In genomic region chr9:65519807-65520504, GRCm38 (mm10) we compare ENCODE assay signal across 9 mouse cellular contexts. TPM values are rescaled to one million over a fixed set of nuclear protein-coding genes. Genes with fewer than 3 reads are reported as not detected.
DNase-seq lines count a peak whose midpoint lies in the region; ATAC-seq lines count a peak whose summit lies in the region.
"Had no signal": no experiment of that assay in that cellular context is flagged by ENCODE, and none has a peak within 500 bp of the region (broad histone marks: within the 10 kb centered on the region; RNA-seq: fewer than 3 reads in every experiment).

TSS of gene Ankdd1a (minus strand) at chr9:65520193.

- no peaks in the 10 kb centered on the region; the same call in 1 of the 2 replicates for H3K27me3 ChIP-seq in kidney, embryonic 16.5 days (ENCODE audit: insufficient read depth, low read length)
- H3K27me3 ChIP-seq in forebrain, embryonic 15.5 days, result no peaks in the 10 kb centered on the region
- H3K27me3 ChIP-seq in neural tube, embryonic 11.5 days (ENCODE audit: control insufficient read depth, insufficient read depth, low read length), result no peaks in the 10 kb centered on the region

- H3K4me3 ChIP-seq in kidney, embryonic 16.5 days (ENCODE audit: low read length), result peak within 1 kb of the TSS; percentile 32
- H3K4me3 ChIP-seq in forebrain, embryonic 15.5 days, result peak within 1 kb of the TSS; percentile 35
- peak within 1 kb of the TSS; percentile 16; the same call in 1 of the 2 replicates for H3K4me3 ChIP-seq in neural tube, embryonic 11.5 days (ENCODE audit: low read depth, low read length)

- ATAC-seq in kidney, embryonic 16.5 days (ENCODE audit: low FRiP score, low TSS enrichment), result peak; percentile 60; the same call in 1 of the 2 replicates
- peak; percentile 85 for ATAC-seq in forebrain, embryonic 15.5 days (replicated peaks)
- ATAC-seq in neural tube, embryonic 11.5 days (ENCODE audit: insufficient read depth, low FRiP score, low TSS enrichment), result no peak
- no peak for ATAC-seq in granulocyte monocyte progenitor cell, adult 5-6 weeks (replicated peaks; ENCODE audit: poor library complexity, severe bottlenecking)

- peak within 1 kb of the TSS; percentile 55 for H3K9ac ChIP-seq in kidney, embryonic 16.5 days (replicated peaks; ENCODE audit: low read length)
- H3K9ac ChIP-seq in forebrain, embryonic 15.5 days (replicated peaks), result peak within 1 kb of the TSS; percentile 35
- 0 out of 2 replicates have a peak within 1 kb of the TSS, but pooled peaks have one; percentile 43 for H3K9ac ChIP-seq in neural tube, embryonic 11.5 days (ENCODE audit: low read length)

- no peaks in the 10 kb centered on the region for H3K36me3 ChIP-seq in kidney, embryonic 16.5 days (ENCODE audit: insufficient read depth, low read length)
- H3K36me3 ChIP-seq in forebrain, embryonic 15.5 days, result no peaks in the 10 kb centered on the region
- H3K36me3 ChIP-seq in neural tube, embryonic 11.5 days (ENCODE audit: control insufficient read depth, insufficient read depth, low read length), result no peaks in the 10 kb centered on the region

- peak within 1 kb of the TSS; percentile 59 for H3K4me2 ChIP-seq in kidney, embryonic 16.5 days (replicated peaks; ENCODE audit: low read depth, low read length)
- peak within 1 kb of the TSS; percentile 55 for H3K4me2 ChIP-seq in forebrain, embryonic 15.5 days (replicated peaks)
- peak within 1 kb of the TSS; percentile 43 for H3K4me2 ChIP-seq in neural tube, embryonic 11.5 days (ENCODE audit: low read depth)

- H3K27ac ChIP-seq in kidney, embryonic 16.5 days (ENCODE audit: low read length), result no peak within 1 kb of the TSS
- H3K27ac ChIP-seq in forebrain, embryonic 15.5 days (replicated peaks), result peak within 1 kb of the TSS; percentile 53; the same call in 1 of the 2 replicates
- H3K27ac ChIP-seq in neural tube, embryonic 11.5 days (ENCODE audit: low read depth, low read length), result no peak within 1 kb of the TSS
- H3K27ac ChIP-seq: macrophage had no signal

- no peak for DNase-seq in kidney, adult 11 months
- peak; percentile 54 to 56 for DNase-seq in cerebellum, adult 18-20 months
- DNase-seq in left cerebral cortex, adult 11 months (ENCODE audit: low spot score), result peak; percentile 50
- peak; percentile 55 for DNase-seq in neural tube, embryonic 11.5 days (ENCODE audit: low spot score)
- no peak for DNase-seq in ovary, adult 18-20 months (ENCODE audit: low spot score)

- no peaks in the 10 kb centered on the region for H3K9me3 ChIP-seq in kidney, embryonic 16.5 days (ENCODE audit: low read length)
- H3K9me3 ChIP-seq in forebrain, embryonic 15.5 days, result no peaks in the 10 kb centered on the region
- H3K9me3 ChIP-seq in neural tube, embryonic 11.5 days (ENCODE audit: control insufficient read depth, low read length), result no peaks in the 10 kb centered on the region

- WGBS in kidney, embryonic 16.5 days, result 5% methylated on average over 25 of the region's 25 CpGs
- WGBS in forebrain, embryonic 15.5 days, result 7% methylated on average over 25 of the region's 25 CpGs
- WGBS in neural tube, embryonic 11.5 days, result 6% methylated on average over 25 of the region's 25 CpGs

- H3K4me1 ChIP-seq in kidney, embryonic 16.5 days (ENCODE audit: insufficient read depth, low read length), result peaks cover 11% of the 10 kb centered on the region
- H3K4me1 ChIP-seq in forebrain, embryonic 15.5 days, result peaks cover 18% of the 10 kb centered on the region
- H3K4me1 ChIP-seq in neural tube, embryonic 11.5 days (ENCODE audit: control insufficient read depth, insufficient read depth, low read length), result peaks cover 3% of the 10 kb centered on the region; the same call in 1 of the 2 replicates

RNA-seq across cellular contexts. Expression of gene Ankdd1a, which starts in this region (rescaled TPM):
- polyA plus RNA-seq in kidney, embryonic 16.5 days (2015; fragmentation: Nextera tagmentation; extraction: Ambion mirVana), result not detected in 2 replicates
- 0.23 and 0.26 TPM in 2 replicates for polyA plus RNA-seq in forebrain, embryonic 15.5 days (2015; fragmentation: Nextera tagmentation; extraction: Ambion mirVana)
- 0.21 TPM in 1 of 2 replicates, not detected in the other for polyA plus RNA-seq in neural tube, embryonic 11.5 days (2014; fragmentation: Nextera tagmentation; extraction: Ambion mirVana)
- total RNA-seq in granulocyte monocyte progenitor cell, adult 5-6 weeks (2014; fragmentation: Nextera tagmentation), result not detected in 2 replicates
- not detected in 2 replicates for total RNA-seq in granulocyte monocyte progenitor cell, adult 5-6 weeks (2017)

Comparison
In these comparisons a context has a peak if more than half of its experiments do, and no peak if none do; other contexts are left out.
1. Peak in ATAC-seq, H3K4me3 ChIP-seq, H3K9ac ChIP-seq and H3K4me2 ChIP-seq in kidney, embryonic 16.5 days; RNA of the gene not detected or under 1 TPM.
2. Peak in ATAC-seq, H3K4me3 ChIP-seq, H3K27ac ChIP-seq, H3K9ac ChIP-seq and H3K4me2 ChIP-seq in forebrain, embryonic 15.5 days; RNA of the gene not detected or under 1 TPM.
3. Peak in DNase-seq, H3K4me3 ChIP-seq, H3K9ac ChIP-seq and H3K4me2 ChIP-seq in neural tube, embryonic 11.5 days; RNA of the gene not detected or under 1 TPM.
4. DNase-seq: peak in cerebellum, adult 18-20 months (2 of 2) and left cerebral cortex, adult 11 months (single experiment); none in kidney, adult 11 months (single experiment) and ovary, adult 18-20 months (single experiment).
5. Peak in every context shown above with its lines, with median percentiles within 50 percentile points of each other: H3K4me2 ChIP-seq, H3K4me3 ChIP-seq and H3K9ac ChIP-seq.